Mouse (Mus musculus): ENCODE results near the gene Marc2. TPM values are rescaled to one million over a fixed set of nuclear protein-coding genes. Genes with fewer than 3 reads are reported as not detected.

The Marc2 gene
- polyA plus RNA-seq (2015; fragmentation: Nextera tagmentation; extraction: Ambion mirVana) = 193 and 204 TPM in 2 replicates

DNA sequence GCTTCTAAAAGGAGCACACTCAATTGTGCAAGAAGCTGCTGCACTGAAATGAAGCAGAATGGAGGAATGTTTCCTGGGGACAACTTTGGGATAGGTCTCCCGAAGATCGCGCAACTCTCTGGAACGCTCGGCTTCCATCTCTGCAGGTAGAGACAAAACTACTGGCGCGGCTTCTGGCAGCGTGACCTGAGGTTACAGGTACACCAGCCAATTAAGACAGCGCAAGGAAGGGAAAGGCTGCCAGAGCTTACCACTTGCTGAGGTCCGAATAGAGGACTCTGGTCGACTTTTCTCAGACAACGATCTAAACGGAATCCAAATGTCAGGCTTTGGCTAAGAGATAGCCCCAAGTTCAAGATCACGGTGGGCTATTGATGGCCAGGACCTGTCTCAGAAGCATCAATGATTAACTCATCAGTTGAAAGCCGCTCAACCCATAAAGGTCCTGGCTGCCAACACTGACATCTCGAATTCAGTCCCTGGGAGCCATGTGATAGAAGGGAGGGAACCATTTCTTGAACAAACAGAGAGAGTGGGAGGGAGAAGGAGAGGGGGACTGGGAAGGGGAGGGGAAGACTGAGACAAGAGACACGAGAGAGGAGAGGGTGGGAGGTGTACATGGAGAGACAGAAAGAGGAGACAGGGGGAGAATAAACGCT, at the start of gene Marc2:
TSS of gene Marc2 (minus strand) at position 360 of the 659 bp plus-strand sequence.
- Histone ChIP-seq H3K4me1 (peaks cover 28% of the 10 kb centered on the region), H3K27me3 (0 out of 2 replicates have a peak, but pooled peaks cover 3% of the 10 kb centered on the region), H3K4me2 (peak within 1 kb of the TSS; percentile 93), H3K36me3 (no peaks in the 10 kb centered on the region), H3K9me3 (no peaks in the 10 kb centered on the region), H3K4me3 (peak within 1 kb of the TSS; percentile 82), H3K9ac (peak within 1 kb of the TSS; percentile 84), H3K27ac (peak within 1 kb of the TSS; percentile 91)
- ATAC-seq (ENCODE audit: insufficient number of reproducible peaks, low FRiP score, low TSS enrichment, low read depth) = no peak
- 4% methylated on average over 18 of the region's 18 CpGs for WGBS

DNA sequence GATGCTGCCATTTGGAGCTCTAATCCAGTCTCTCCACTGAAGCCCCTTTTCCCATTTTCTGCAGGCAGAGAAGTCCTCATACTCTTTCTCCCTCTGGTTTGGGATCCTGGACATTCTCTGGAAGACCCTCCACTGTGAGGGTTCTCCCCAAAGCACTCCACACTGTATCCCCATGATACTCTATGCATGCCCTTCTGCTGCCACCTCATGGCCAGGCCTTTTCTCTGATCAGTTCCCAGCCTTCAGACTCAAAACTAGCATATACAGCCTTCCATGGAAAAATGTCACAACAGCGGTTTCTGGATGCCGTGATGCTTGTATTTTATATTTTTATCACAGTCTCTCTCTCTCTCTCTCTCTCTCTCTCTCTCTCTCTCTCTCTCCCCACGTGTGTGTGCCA, 45.7 kb upstream of the Marc2 start:
- 75% methylated on average over 3 of the region's 3 CpGs for WGBS
- Histone ChIP-seq H3K27me3 (no peaks in the 10 kb centered on the region), H3K36me3 (no peaks in the 10 kb centered on the region; the same call in 1 of the 2 replicates), H3K4me2 (no peak overlapping the region), H3K4me1 (no peaks in the 10 kb centered on the region), H3K9ac (no peak overlapping the region), H3K27ac (no peak overlapping the region), H3K4me3 (no peak overlapping the region), H3K9me3 (no peaks in the 10 kb centered on the region)
- ATAC-seq (ENCODE audit: insufficient number of reproducible peaks, low FRiP score, low TSS enrichment, low read depth) = no peak

DNA sequence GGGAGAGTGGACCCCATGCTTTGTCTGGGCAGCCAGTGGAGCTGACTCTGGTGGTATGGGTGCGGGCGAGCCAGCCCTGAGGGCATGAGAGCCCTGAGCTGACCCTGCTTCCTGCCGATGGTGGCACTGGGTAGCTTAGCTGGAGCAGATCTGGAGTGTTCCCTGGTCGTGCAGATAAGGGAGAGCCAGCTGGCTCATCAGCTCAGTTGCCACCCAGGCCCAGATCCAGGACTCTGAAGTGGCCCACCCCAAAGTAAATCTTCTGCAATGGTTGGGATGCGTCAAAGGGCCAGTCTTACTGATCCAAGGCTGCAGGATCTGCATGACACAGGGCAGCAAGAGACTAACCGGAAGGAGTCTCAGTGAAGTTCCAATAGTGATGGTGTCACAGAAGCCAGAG, 43.2 kb upstream of the Marc2 start:
- Histone ChIP-seq H3K27me3 (no peaks in the 10 kb centered on the region; the same call in 1 of the 2 replicates), H3K4me1 (no peaks in the 10 kb centered on the region), H3K4me3 (no peak overlapping the region), H3K4me2 (no peak overlapping the region), H3K9me3 (no peaks in the 10 kb centered on the region), H3K9ac (no peak overlapping the region), H3K36me3 (no peaks in the 10 kb centered on the region), H3K27ac (no peak overlapping the region)
- no peak for ATAC-seq (ENCODE audit: insufficient number of reproducible peaks, low FRiP score, low TSS enrichment, low read depth)
- WGBS = 90% methylated on average over 6 of the region's 6 CpGs

DNA sequence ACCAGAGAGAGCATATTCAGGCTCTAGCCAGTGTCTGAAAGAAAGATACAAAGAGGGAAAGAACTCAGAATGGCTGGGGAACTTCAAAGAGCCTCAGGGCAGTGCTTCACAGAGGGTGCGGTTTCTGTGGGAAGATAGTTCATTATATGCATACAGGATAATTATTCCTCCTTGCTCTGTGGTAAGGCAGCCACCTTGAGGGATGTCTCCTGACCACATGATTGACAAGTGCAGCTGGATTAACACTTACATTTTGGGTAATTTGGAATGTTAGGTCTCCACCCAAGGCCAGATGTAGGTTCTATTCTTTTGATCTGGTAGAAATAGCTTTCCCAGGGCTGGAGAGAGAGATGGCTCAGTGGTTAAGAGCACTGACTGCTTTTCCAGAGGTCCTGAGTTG, 39.9 kb upstream of the Marc2 start:
- H3K9ac ChIP-seq = no peak overlapping the region
- no peaks in the 10 kb centered on the region for H3K9me3 ChIP-seq
- H3K4me1 ChIP-seq = peaks cover 12% of the 10 kb centered on the region
- no peaks in the 10 kb centered on the region for H3K36me3 ChIP-seq
- ATAC-seq (ENCODE audit: insufficient number of reproducible peaks, low FRiP score, low TSS enrichment, low read depth) = no peak
- peaks cover 26% of the 10 kb centered on the region for H3K27me3 ChIP-seq
- no peak overlapping the region for H3K4me2 ChIP-seq
- WGBS = 51% methylated on average over 1 of the region's 1 CpGs
- no peak overlapping the region for H3K4me3 ChIP-seq
- H3K27ac ChIP-seq = no peak overlapping the region

DNA sequence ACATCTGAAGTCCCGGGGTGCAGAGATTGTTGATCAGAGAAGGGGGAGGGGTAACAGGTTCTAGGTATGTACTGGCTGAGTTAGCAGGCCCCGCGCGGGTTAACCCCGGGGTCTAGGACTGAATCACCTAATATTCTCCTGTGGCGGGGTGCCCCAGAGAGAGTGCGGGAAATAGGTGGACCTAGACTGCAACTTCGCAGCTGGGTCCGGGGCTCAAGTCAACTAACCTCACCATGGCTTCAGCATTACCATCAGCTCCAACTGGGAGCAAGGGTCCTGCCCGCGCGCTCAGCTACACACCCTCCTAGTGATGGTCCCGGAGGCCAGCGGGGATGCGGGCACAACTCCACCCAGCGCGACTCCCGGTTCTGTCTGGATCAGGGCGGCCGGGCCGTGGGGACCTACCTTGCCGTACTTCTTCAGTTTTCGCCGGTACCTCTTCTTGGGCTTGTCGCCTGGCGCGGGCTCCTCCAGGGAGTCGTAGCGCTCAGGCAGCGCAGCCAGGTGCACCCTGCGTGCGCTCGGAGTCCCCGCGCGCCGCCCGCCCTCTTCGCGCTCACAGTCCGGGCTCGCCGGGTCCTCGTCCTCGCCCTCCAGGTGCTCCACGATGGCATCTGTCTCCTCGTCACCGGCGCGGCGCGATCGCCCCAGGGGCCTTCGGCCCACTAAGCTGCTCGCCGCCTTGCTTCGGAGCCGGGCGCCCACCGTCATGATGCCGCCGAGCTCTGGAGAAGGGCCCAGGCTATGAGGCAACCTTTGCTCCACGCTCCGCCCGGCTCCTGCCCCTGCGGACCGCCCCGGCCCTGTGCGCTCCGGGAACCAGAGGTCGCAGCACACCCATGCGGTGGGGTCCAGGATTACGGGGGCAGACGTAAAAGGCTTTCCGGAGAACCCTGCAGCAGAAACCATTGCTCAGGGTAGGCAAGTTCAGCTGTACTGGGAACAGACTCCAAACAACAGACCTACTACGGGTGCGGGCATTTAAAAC, 36.3 kb upstream of the Marc2 start, which contains the start of gene C130074G19Rik:
TSS of gene C130074G19Rik (minus strand) at position 938 of the 988 bp plus-strand sequence.
- peaks cover 21% of the 10 kb centered on the region for H3K4me1 ChIP-seq
- no peaks in the 10 kb centered on the region for H3K9me3 ChIP-seq
- peak within 1 kb of the TSS; percentile 43 for H3K4me3 ChIP-seq
- H3K27ac ChIP-seq = no peak within 1 kb of the TSS
- peaks cover 28% of the 10 kb centered on the region for H3K27me3 ChIP-seq
- H3K36me3 ChIP-seq = no peaks in the 10 kb centered on the region
- 0 out of 2 replicates have a peak within 1 kb of the TSS, but pooled peaks have one; percentile 15 for H3K9ac ChIP-seq
- ATAC-seq (ENCODE audit: insufficient number of reproducible peaks, low FRiP score, low TSS enrichment, low read depth) = no peak
- 2% methylated on average over 77 of the region's 77 CpGs for WGBS
- H3K4me2 ChIP-seq = peak within 1 kb of the TSS; percentile 71

DNA sequence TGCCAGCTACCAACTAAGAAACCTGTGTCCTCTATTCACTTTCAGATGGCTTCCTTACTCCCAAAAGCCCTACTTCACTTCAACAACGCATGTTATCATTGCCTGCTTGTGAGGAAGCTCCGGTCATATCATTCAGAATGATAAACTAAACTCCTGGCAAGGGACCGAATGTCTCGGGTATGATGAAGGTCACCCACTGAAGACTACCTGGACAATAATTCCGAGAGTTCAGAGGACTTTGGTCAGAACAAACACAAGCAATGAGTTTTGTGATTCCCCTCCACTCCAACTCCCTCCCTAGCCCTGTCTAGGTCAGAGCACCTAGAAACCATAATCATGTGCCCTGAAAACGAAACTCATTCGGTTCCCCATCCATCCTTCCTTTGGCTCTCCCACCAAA, 35.6 kb upstream of the Marc2 start:
- peak overlapping the region; percentile 71; the same call in 1 of the 2 replicates for H3K4me2 ChIP-seq
- H3K36me3 ChIP-seq = no peaks in the 10 kb centered on the region
- peaks cover 21% of the 10 kb centered on the region for H3K4me1 ChIP-seq
- no peak for ATAC-seq (ENCODE audit: insufficient number of reproducible peaks, low FRiP score, low TSS enrichment, low read depth)
- H3K27ac ChIP-seq = no peak overlapping the region
- no peaks in the 10 kb centered on the region for H3K9me3 ChIP-seq
- H3K9ac ChIP-seq = no peak overlapping the region
- 69% methylated on average over 7 of the region's 7 CpGs for WGBS
- H3K27me3 ChIP-seq = peaks cover 28% of the 10 kb centered on the region
- H3K4me3 ChIP-seq = peak overlapping the region; percentile 43

DNA sequence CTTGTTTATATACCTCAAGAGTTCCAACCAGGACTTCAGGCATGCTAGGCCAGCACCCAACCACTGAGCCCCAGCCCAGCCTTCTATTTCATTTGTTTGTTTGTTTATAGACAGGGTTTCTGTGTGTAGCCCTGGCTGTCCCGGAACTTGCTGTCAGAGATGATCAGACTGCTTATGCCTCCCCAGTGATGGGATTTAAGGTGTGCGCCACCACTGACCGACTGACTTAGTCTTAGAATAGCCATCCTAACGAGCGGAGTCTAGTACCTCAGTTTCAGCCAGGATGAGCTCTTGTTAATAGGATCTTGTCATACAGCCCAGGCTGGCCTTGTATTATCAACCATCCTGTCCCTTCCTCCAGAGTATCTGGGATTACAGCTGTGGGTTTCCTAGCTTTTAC, 35.0 kb upstream of the Marc2 start:
- no peak for ATAC-seq (ENCODE audit: insufficient number of reproducible peaks, low FRiP score, low TSS enrichment, low read depth)
- H3K9ac ChIP-seq = no peak overlapping the region
- H3K9me3 ChIP-seq = no peaks in the 10 kb centered on the region
- H3K27ac ChIP-seq = no peak overlapping the region
- WGBS = 88% methylated on average over 5 of the region's 5 CpGs
- no peaks in the 10 kb centered on the region for H3K36me3 ChIP-seq
- H3K4me2 ChIP-seq = no peak overlapping the region
- H3K4me1 ChIP-seq = peaks cover 21% of the 10 kb centered on the region
- peak overlapping the region; percentile 43; the same call in 1 of the 2 replicates for H3K4me3 ChIP-seq
- H3K27me3 ChIP-seq = peaks cover 28% of the 10 kb centered on the region

DNA sequence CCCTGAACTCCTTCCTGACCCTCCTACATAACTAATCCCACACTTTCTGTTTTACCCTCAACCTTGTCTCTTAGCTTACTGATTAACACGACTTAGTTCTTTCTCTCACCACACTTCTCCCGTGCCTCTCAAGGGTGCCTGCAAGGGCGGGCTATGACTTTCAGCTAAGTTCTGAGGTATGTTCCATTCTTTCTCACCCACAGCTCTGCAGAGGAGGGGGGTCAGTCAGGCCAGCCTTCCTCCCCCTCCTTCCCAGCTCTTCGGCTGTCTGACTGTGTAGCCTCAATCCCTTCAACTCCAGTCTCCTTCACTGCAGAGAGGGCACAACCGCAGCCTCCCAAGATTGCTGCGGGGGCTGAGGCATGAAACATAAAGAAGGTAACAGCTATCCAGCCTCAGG, 32.6 kb upstream of the Marc2 start:
- Histone ChIP-seq H3K4me1 (peaks cover 21% of the 10 kb centered on the region), H3K27ac (peak overlapping the region; percentile 11; the same call in 1 of the 2 replicates), H3K27me3 (peaks cover 28% of the 10 kb centered on the region), H3K9me3 (no peaks in the 10 kb centered on the region), H3K4me3 (no peak overlapping the region), H3K36me3 (no peaks in the 10 kb centered on the region), H3K9ac (no peak overlapping the region), H3K4me2 (no peak overlapping the region)
- ATAC-seq (ENCODE audit: insufficient number of reproducible peaks, low FRiP score, low TSS enrichment, low read depth) = no peak
- WGBS = 61% methylated on average over 6 of the region's 6 CpGs

DNA sequence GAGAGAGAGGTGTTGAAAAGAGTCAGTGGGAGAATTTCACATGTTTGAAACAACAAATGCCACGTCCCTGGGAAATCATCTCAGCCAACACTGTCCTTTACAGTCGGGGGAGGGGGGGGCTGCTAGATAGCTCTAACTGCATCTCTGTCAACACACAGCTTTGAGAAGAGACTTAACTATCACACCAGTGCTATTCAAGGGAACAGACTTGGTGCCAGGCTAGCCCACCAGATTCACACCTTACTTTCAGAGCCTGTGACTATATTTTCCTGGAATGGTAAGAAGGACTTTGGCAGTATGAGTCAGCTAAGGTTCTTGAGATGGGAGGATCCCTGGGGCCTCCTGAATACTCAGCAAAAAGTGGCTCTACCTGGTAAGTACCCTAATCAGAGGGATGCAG, 31.1 kb upstream of the Marc2 start:
- no peaks in the 10 kb centered on the region for H3K36me3 ChIP-seq
- WGBS = 60% methylated on average over 2 of the region's 2 CpGs
- no peak overlapping the region for H3K4me3 ChIP-seq
- H3K9me3 ChIP-seq = no peaks in the 10 kb centered on the region
- peaks cover 12% of the 10 kb centered on the region for H3K4me1 ChIP-seq
- no peak overlapping the region for H3K27ac ChIP-seq
- H3K27me3 ChIP-seq = peaks cover 14% of the 10 kb centered on the region
- ATAC-seq (ENCODE audit: insufficient number of reproducible peaks, low FRiP score, low TSS enrichment, low read depth) = no peak
- H3K4me2 ChIP-seq = no peak overlapping the region
- H3K9ac ChIP-seq = no peak overlapping the region

DNA sequence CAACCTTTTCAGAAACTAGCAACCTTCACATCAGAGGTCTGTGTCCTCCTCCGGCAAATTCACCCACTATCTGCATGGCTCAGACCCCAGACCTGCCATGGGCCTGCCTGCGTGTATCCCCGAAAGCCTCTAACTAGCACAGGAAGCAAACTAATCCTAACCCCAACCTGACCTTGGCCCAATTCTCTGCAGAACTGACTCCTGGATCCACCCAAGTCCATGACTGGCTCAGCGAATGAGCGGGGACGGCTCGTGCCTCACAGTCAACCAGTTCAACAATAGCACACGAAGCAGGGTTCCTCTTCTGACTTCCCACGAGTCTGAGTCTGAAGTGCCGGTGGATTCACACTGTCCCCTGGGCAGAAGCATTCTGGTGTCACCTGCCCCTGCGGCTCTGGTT, 27.7 kb upstream of the Marc2 start:
- H3K4me1 ChIP-seq = peaks cover 13% of the 10 kb centered on the region
- WGBS = 80% methylated on average over 11 of the region's 11 CpGs
- H3K9me3 ChIP-seq = no peaks in the 10 kb centered on the region
- H3K4me3 ChIP-seq = no peak overlapping the region
- ATAC-seq (ENCODE audit: insufficient number of reproducible peaks, low FRiP score, low TSS enrichment, low read depth) = no peak
- no peak overlapping the region for H3K27ac ChIP-seq
- no peak overlapping the region for H3K9ac ChIP-seq
- H3K4me2 ChIP-seq = no peak overlapping the region
- no peaks in the 10 kb centered on the region for H3K27me3 ChIP-seq
- no peaks in the 10 kb centered on the region for H3K36me3 ChIP-seq

DNA sequence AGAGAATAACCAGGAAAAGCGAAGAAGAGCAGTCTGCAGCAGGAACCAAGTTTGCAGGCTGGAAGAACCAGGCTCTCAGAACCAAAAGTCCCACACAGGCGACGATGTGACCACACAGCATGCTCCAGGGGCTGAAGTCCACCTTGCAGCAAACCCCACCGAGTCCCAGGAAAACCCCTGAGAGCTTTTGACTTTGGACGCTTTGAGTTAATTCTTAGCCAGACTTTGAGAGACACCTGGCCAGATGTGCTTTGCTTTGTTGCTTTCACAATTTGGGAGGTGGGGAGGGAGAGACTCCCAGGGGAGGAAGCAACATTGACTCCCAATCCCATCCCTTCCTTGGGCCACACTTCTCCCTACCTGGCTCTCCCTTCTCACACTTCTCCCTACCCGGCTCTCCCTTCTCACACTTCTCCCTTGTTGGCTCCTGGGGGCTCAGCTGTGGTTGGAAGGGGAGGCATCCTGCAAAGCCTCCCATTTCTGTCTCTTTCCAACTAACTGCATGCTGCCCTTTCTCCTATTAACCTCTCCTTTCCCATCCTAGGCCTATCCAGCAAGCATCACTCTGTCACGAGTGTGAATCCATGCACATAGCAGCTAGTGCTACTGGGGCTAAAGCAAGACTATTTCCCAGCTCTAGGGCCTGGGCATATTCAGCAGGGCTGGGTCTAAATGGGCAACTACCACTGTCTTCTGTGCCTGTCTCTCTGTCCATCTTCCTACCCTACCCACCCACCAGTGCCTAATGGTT, 26.0 kb upstream of the Marc2 start:
- no peak for ATAC-seq (ENCODE audit: insufficient number of reproducible peaks, low FRiP score, low TSS enrichment, low read depth)
- Histone ChIP-seq H3K4me1 (peaks cover 11% of the 10 kb centered on the region; the same call in 1 of the 2 replicates), H3K36me3 (no peaks in the 10 kb centered on the region), H3K27me3 (no peaks in the 10 kb centered on the region), H3K4me2 (no peak overlapping the region), H3K9ac (no peak overlapping the region), H3K9me3 (no peaks in the 10 kb centered on the region), H3K4me3 (no peak overlapping the region), H3K27ac (no peak overlapping the region)
- 63% methylated on average over 7 of the region's 7 CpGs for WGBS
